Mouse (Mus musculus): ENCODE results near the gene Bicdl1. TPM values are rescaled to one million over a fixed set of nuclear protein-coding genes. Genes with fewer than 3 reads are reported as not detected.

The Bicdl1 gene
- polyA plus RNA-seq, 1 experiment: 6.1 TPM

DNA sequence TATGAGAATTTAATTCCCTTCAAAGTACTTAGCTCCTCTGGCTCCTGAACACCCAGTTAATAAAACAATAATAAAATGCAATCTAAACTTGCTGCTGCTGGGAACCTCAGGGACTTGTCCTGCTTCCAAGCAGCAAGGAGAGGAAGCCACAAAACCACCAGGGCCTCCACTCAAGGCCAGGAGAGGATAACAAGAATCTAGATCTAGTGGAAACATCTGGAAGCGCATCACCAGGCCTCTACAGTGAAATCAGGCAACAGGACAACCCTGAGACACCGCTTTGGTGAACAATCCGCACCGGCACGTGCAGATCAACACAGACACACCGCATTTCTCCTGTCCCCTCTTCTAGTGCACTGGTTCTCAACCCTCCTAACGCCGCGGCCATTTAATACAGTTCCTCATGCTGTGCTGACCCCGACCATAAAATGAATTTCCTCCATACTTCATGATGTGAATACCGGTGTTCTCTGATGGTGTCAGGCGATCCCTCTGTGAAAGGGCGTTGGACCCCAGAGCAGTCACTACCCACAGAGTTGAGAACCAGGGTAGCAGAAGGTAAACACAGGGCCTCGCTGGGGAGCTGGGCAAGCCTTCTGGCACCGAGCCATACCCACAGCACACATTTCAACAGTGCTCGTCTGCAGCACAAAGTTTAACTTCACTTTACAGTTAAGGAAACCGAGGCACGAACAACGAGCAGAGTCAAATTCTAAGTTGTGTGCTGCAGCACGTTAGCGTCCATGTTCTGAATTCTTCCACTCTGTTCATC lies 9.0 kb downstream of the Bicdl1 start:
- 5% methylated on average over 21 of the region's 21 CpGs for WGBS
- Histone ChIP-seq H3K4me1 (ENCODE audit: control insufficient read depth, insufficient read depth, low read length) (no peaks in the 10 kb centered on the region), H3K4me3 (replicated peaks; ENCODE audit: control insufficient read depth, low read depth, low read length) (no peak overlapping the region), H3K27ac (ENCODE audit: control insufficient read depth, insufficient read depth, low read depth, low read length, poor library complexity) (no peak overlapping the region)
- TF ChIP-seq POLR2A (IDR thresholded peaks at IDR 0.05; ENCODE audit: borderline replicate concordance, control insufficient read depth, low read depth, low read length) (no peak), CTCF (IDR thresholded peaks at IDR 0.05; ENCODE audit: control insufficient read depth, insufficient read depth, low read length) (no peak)

DNA sequence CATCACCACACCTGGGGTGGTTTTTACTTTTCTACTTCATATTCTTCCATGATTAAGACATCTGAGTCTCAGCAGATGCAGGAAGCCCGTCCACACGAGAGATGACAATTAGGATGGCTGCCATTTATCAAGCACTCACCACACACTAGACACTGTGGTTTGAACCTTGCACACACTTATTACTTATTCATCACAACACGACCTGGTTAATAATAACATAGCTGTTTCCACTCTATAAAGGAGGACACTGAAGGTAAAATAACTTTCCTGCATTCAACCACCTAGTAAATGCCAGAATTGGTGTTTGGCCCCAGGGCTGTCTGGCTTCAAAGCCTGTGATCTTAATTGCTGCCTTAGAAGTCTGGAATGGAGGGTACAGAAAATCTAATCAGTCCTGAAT lies 10.7 kb downstream of the Bicdl1 start:
- no peak for TF ChIP-seq CTCF (IDR thresholded peaks at IDR 0.05; ENCODE audit: control insufficient read depth, insufficient read depth, low read length)
- no peaks in the 10 kb centered on the region for H3K4me1 ChIP-seq (ENCODE audit: control insufficient read depth, insufficient read depth, low read length)
- 18% methylated on average over 3 of the region's 3 CpGs for WGBS
- no peak overlapping the region for H3K4me3 ChIP-seq (replicated peaks; ENCODE audit: control insufficient read depth, low read depth, low read length)
- H3K27ac ChIP-seq (ENCODE audit: control insufficient read depth, insufficient read depth, low read depth, low read length, poor library complexity): no peak overlapping the region

DNA sequence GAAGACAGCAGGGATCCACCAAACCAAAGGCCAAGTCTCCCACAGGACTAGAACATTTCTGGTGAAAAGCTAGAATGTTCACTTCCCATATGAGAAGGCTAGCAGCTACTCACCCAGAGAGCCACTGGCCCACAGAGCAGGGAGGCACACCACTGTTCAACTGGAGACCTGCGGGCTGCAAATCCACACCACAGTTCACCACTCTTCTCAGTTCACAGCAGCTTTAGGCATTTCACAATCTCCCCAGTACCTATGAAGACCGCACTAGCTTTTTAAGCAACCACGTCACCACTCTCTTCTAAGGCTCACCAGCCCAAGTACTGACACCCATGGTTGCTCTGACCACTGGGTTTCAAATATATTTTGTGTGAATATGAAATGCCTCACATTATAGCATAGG lies 13.7 kb downstream of the Bicdl1 start:
- WGBS: 36% methylated on average over 3 of the region's 3 CpGs
- TF ChIP-seq POLR2A (IDR thresholded peaks at IDR 0.05; ENCODE audit: borderline replicate concordance, control insufficient read depth, low read depth, low read length) (no peak), CTCF (IDR thresholded peaks at IDR 0.05; ENCODE audit: control insufficient read depth, insufficient read depth, low read length) (no peak)
- Histone ChIP-seq H3K27ac (ENCODE audit: control insufficient read depth, insufficient read depth, low read depth, low read length, poor library complexity) (no peak overlapping the region), H3K4me3 (replicated peaks; ENCODE audit: control insufficient read depth, low read depth, low read length) (no peak overlapping the region), H3K4me1 (ENCODE audit: control insufficient read depth, insufficient read depth, low read length) (no peaks in the 10 kb centered on the region; the same call in 1 of the 2 replicates)

GRCm38 (mm10) chr5:115717106-115717505 lies 14.3 kb downstream of the Bicdl1 start:
- TF ChIP-seq CTCF (IDR thresholded peaks at IDR 0.05; ENCODE audit: control insufficient read depth, insufficient read depth, low read length) (no peak), POLR2A (IDR thresholded peaks at IDR 0.05; ENCODE audit: borderline replicate concordance, control insufficient read depth, low read depth, low read length) (no peak)

DNA sequence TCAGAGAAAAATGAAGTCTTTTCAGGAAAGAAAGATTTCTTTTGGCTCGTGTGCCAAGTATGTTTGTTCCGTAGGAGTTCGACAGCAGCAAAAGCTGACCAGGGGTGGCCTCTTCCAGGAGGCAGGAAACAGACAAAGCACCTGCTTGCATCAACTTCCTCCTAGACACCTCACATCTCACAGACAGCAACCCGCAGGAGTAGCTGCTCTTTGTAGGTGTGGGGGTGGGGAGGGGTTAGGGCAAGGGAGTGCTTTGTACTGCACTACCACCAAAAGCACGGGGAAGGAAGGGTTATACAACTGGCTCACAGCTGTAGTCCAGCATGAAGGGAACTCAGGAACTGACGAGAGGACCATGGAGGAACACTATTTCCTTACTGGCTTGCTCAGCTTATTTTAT lies 15.0 kb downstream of the Bicdl1 start:
- Histone ChIP-seq H3K4me1 (ENCODE audit: control insufficient read depth, insufficient read depth, low read length) (no peaks in the 10 kb centered on the region; the same call in 1 of the 2 replicates), H3K27ac (ENCODE audit: control insufficient read depth, insufficient read depth, low read depth, low read length, poor library complexity) (no peak overlapping the region), H3K4me3 (replicated peaks; ENCODE audit: control insufficient read depth, low read depth, low read length) (no peak overlapping the region)
- TF ChIP-seq CTCF (IDR thresholded peaks at IDR 0.05; ENCODE audit: control insufficient read depth, insufficient read depth, low read length) (no peak), POLR2A (IDR thresholded peaks at IDR 0.05; ENCODE audit: borderline replicate concordance, control insufficient read depth, low read depth, low read length) (no peak)
- 4% methylated on average over 6 of the region's 6 CpGs for WGBS

More at GRCm38 (mm10) chr5:115717106-115717505, 14.3 kb downstream of the Bicdl1 start:
- H3K4me3 ChIP-seq (replicated peaks; ENCODE audit: control insufficient read depth, low read depth, low read length): no peak overlapping the region
- H3K4me1 ChIP-seq (ENCODE audit: control insufficient read depth, insufficient read depth, low read length): no peaks in the 10 kb centered on the region; the same call in 1 of the 2 replicates
- WGBS: 47% methylated on average over 3 of the region's 3 CpGs
- H3K27ac ChIP-seq (ENCODE audit: control insufficient read depth, insufficient read depth, low read depth, low read length, poor library complexity): no peak overlapping the region

DNA sequence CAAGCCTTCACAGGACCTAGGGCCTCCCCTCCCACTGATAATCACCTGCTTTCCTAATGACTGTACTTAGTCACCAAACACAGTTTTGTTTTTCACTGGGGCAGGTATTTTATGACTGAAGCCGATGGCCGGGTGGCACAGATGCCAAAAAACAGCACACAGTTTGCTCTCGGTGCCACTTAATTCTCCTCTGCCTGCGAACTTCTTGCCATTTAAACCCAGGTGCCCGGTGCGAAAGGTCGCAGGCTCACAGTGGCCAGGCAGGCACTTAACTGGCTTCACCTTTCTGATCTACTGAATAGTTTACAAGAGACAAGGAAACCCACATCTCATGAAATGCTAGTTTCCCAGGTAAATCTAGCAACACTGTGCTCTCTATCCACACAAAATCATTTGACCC lies 16.7 kb downstream of the Bicdl1 start:
- H3K27ac ChIP-seq (ENCODE audit: control insufficient read depth, insufficient read depth, low read depth, low read length, poor library complexity): no peak overlapping the region
- no peaks in the 10 kb centered on the region; the same call in 1 of the 2 replicates for H3K4me1 ChIP-seq (ENCODE audit: control insufficient read depth, insufficient read depth, low read length)
- TF ChIP-seq POLR2A (IDR thresholded peaks at IDR 0.05; ENCODE audit: borderline replicate concordance, control insufficient read depth, low read depth, low read length): no peak
- no peak for TF ChIP-seq CTCF (IDR thresholded peaks at IDR 0.05; ENCODE audit: control insufficient read depth, insufficient read depth, low read length)
- no peak overlapping the region for H3K4me3 ChIP-seq (replicated peaks; ENCODE audit: control insufficient read depth, low read depth, low read length)
- 88% methylated on average over 7 of the region's 7 CpGs for WGBS

DNA sequence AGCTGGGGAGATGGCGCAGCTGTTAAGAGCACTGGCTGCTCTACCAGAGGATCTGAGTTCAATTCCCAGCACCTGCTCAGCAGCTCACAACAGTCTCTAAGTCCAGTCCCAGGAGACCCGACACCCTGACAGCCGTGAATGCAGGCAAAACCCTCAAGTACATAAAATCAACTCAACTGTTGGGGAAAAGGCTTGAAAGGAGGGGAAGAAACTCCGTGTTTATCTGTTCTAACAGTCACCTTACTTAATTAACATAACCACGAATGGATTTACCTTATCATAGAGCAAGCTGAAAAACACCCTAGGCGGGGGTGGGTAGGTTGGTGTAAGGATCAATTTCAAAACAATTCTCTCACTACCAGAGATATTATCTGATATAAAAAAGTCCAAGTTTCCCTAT lies 18.9 kb downstream of the Bicdl1 start:
- Histone ChIP-seq H3K4me1 (ENCODE audit: control insufficient read depth, insufficient read depth, low read length) (no peaks in the 10 kb centered on the region; the same call in 1 of the 2 replicates), H3K27ac (ENCODE audit: control insufficient read depth, insufficient read depth, low read depth, low read length, poor library complexity) (no peak overlapping the region), H3K4me3 (replicated peaks; ENCODE audit: control insufficient read depth, low read depth, low read length) (no peak overlapping the region)
- no peak for TF ChIP-seq CTCF (IDR thresholded peaks at IDR 0.05; ENCODE audit: control insufficient read depth, insufficient read depth, low read length)
- WGBS: 51% methylated on average over 6 of the region's 6 CpGs

DNA sequence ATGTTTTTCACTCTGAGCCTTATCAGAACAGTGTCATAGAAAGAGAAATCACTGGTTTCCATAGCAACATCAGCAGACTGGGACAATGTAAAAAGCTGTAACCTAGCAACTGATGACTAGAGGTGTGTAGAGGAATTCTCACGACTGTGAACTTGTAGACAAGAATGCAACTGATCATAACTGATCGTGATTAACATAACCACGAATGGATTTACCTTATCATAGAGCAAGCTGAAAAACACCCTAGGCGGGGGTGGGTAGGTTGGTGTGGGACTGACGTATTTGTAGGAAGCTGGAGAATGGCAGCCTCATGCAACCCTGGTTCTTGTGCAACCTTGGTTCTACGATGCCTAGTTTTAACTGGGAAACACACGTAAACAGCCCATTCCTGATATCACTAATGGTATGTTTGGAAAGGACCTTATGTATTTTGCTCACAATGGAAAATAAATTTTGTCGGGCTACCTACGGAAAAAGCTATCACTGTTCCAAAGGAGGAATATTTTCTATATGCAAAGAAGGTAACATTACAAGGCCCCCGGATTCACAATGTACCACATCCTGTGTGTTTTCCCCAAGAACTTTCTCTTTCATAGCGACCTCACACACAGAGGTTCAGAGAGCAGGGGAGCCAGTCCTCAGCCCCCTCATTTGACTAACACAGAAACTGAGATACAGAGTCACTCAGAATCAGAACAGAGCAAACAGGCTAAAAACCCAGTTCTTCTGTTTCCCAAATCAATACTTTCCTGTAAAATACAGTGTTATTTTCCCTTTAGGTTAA lies 19.6 kb downstream of the Bicdl1 start:
- H3K27ac ChIP-seq (ENCODE audit: control insufficient read depth, insufficient read depth, low read depth, low read length, poor library complexity): no peak overlapping the region
- no peak overlapping the region for H3K4me3 ChIP-seq (replicated peaks; ENCODE audit: control insufficient read depth, low read depth, low read length)
- TF ChIP-seq CTCF (IDR thresholded peaks at IDR 0.05; ENCODE audit: control insufficient read depth, insufficient read depth, low read length) (no peak), POLR2A (IDR thresholded peaks at IDR 0.05; ENCODE audit: borderline replicate concordance, control insufficient read depth, low read depth, low read length) (no peak)
- H3K4me1 ChIP-seq (ENCODE audit: control insufficient read depth, insufficient read depth, low read length): no peaks in the 10 kb centered on the region; the same call in 1 of the 2 replicates
- WGBS: 36% methylated on average over 11 of the region's 11 CpGs
